Mouse (Mus musculus) heart, postnatal 10 days (tissue): Measurements from ENCODE around the gene Batf2. TPM values are rescaled to one million over a fixed set of nuclear protein-coding genes. Genes with fewer than 3 reads are reported as not detected.
A peak's percentile ranks its signal among the peaks of the same experiment; 100 is the strongest.

Experiments used
- DNase-seq, 2 experiments: peaks; one replicate each; pipeline ENCODE4 v3.0.0; 2021
- intact Hi-C: fragments of 180-260 bp; cut with DNase I; formaldehyde crosslinking; loops from one replicate; pipeline ENCODE4 v1.15.1; 2025
- total RNA-seq, 2 experiments: library from RNA; stranded (reverse); gene quantifications; 2 replicates each; pipeline ENCODE4 v1.2.3; 2021

Gene Batf2
- total RNA-seq = under 1 TPM; 0.31 to 0.32 TPM

DNA sequence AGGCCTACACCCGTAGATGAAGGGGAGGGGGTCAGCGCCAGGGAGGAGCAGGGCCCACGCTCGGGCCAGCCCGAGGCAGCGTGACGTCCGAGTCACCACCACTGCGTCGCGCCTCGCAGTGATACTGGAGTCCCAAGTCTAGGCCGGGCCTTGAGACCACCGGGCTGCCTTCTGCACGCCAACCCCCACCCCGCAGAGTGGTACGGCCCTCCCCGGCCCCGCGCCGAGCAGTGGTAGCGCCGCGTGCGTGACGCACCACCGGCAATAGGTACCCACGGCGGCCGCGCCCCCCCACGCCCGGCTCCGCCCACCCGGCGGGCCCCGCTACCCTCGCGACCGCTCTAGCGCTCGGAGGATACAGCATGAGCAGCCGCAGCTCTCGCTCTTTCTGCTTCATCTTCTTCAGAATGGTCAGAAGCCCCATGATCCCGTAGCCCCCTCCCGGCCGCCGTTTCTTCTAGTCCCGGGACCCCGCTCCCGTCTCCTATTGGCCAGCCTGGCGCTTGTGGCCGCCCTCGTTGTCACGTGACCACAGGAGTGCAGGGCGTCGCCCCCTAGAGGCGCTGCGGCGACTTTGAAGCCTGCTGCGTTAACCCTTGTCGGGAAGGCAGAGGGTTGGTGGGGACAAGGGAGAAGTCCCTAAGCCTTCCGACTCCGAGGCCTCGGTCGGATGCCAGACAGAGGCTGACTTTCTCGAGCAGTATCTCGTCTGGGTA is at the start of gene Batf2:
TSS of gene Batf2 (plus strand) at position 306 of the 716 bp plus-strand sequence.
- peak; percentile 94 to 95 for DNase-seq
- intact Hi-C loops = loop anchor here (1.0 to 5.0 kb wide), 2 partner anchors 94 to 191 kb away; partner anchors contain the start of genes Men1 and Ppp2r5b

DNA sequence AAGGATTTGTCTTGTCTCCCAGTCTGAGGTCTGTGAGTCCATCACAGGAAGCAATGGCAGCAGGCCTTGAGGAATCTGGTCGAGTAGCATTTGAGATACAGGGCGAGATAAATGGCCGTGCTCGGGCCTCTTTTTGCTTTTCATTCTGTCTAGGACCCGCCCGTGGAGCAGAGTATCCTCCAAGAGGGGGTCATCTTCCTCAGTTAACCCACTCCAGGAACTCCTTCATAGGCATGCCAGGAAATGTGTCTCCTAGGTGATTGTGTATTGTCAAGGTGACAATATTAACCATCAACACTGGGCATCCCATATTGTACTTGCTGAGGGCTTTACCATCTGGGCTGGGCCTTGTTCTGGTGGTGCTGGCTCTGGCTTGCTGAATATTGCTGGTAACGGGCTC is 46.7 kb upstream of the Batf2 start, which contains the start of gene AC131692.1:
TSS of gene AC131692.1 (plus strand) at position 301 of the 400 bp plus-strand sequence.
- DNase-seq = no peak
- intact Hi-C loops = no loop called here

DNA sequence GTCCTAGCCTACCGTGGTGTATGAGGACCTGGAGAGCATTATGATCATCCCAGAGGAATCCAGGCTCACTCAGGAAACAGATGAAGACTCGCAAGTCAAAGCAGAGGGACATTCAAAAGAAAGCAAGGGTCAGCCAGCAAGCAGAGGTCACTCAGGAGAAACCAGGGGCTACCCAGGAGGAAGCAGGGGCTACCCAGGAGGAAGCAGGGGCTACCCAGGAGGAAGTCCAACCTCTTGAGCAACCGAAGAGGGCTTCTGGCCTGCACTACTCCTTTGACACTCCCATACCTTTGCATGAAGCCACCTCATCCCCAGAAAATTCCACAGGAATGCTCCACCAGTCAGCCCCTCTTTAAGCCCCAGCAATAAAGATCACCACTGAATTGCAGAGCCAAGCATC is 42.9 kb upstream of the Batf2 start:
- no peak for DNase-seq
- intact Hi-C loops = no loop called here

DNA sequence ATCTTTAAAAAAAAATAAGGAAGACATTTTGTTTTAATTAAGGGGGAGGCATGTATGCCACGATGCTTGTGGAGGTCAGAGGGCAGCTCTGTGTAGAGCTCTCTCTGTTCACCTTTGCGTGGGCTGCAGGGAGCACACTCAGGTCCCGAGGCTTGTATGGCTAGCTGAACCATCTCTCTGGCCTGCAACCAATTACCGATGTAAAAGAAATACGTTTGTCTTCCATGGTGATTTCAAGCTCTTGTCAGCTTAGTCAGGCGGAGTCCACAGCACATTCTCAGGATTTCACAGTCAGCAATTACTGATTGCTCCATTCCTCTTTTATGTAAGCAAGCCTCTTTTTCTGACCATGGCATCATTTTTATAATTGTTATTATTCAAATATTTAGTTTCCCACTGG is 39.6 kb upstream of the Batf2 start:
- intact Hi-C loops = no loop called here
- no peak for DNase-seq

DNA sequence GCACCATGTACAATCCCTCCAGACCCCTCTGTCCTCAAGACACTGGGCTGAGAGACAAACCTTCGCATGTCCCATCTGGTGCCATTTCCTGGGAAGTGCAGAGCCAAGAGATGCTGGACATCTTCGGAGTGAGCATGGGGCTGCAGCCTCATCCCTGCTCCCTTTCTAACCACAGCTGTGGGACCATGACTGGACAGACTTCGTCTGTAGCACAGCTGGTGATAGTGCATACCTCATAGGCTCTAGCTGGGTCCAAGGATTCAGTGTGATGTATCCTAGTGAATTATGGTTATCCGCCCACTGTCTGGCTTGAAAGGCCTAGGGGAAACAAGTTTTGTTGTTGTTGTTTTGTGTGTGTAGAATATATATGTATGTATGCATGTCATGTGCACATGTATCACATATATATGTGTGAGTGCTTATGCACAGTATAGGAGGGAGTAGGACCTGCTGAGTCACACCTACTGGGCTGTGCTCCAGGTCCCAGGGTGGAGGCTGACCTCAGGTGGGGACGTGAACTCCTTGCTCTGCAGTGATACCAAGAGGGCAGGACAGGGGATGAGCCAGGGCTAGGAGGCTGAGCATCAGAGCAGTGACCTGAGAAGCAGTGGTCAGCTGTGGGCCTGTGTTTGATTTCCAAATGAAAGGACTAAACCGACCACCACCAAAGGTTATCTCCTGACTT is 38.5 kb upstream of the Batf2 start:
- peak in 1 of 2 experiments; percentile 24 for DNase-seq

DNA sequence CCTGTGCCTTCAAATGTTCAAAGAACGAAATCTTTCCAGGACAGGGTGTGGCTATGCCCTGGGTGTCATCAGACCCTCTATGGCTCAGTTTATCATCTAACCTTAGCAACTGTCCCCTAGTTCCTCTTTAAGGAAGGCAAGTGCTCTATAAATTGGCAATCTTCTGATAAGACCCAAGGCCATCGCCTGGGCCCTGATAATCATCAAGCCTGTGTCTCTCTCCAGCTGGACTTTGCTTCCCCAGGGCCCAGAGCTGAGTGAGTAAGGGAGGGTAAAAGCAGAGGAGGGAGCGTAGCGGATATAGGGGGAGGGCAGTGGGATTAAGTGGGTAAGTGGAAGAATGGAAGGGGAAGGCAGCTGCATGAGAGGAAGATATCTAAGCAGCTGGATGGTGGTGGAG is 36.3 kb upstream of the Batf2 start:
- intact Hi-C loops = no loop called here
- no peak for DNase-seq

More for the DNA sequence above, 38.5 kb upstream of the Batf2 start:
- intact Hi-C loops = no loop called here

DNA sequence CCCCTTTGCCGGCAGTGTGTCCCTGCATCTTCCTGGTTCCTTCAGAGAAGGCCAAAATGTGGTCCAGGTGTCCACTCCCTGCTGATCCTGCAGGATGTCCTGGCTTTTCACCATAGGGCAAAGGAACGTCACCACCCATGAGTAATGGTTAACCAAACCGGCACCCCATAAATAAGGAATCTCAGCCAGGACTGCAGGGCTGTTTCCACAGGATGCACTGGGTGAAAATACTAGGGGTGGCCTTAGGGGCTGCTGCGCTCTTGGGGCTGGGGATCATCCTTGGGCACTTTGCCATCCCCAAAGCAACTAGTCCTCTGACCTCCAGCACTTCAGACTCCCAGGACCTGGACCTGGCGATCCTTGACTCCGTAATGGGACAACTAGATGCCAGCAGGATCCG is 35.2 kb upstream of the Batf2 start, which contains the start of gene Naaladl1:
TSS of gene Naaladl1 (plus strand) at position 197 of the 400 bp plus-strand sequence.
- DNase-seq = no peak
- intact Hi-C loops = no loop called here

DNA sequence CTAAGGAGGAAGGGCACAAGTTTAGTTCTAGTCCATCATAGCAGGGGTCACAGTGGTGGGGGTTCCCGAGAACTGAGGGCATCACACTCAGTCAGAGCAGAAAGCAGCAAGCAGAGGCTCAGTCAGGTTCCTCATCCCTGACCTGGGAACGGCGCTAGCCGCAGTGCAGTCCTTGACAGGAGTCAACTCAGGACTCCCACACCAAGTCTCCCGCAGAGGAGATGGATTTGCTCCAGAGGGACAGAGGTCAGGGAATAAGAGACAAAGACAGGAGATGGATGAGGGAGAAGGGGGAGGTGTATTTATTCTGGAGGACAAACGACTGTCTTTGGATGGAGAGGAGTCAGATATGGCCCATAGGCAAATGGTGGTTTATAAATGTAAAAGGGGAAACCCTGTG is 27.7 kb upstream of the Batf2 start:
- intact Hi-C loops = no loop called here
- DNase-seq = no peak

DNA sequence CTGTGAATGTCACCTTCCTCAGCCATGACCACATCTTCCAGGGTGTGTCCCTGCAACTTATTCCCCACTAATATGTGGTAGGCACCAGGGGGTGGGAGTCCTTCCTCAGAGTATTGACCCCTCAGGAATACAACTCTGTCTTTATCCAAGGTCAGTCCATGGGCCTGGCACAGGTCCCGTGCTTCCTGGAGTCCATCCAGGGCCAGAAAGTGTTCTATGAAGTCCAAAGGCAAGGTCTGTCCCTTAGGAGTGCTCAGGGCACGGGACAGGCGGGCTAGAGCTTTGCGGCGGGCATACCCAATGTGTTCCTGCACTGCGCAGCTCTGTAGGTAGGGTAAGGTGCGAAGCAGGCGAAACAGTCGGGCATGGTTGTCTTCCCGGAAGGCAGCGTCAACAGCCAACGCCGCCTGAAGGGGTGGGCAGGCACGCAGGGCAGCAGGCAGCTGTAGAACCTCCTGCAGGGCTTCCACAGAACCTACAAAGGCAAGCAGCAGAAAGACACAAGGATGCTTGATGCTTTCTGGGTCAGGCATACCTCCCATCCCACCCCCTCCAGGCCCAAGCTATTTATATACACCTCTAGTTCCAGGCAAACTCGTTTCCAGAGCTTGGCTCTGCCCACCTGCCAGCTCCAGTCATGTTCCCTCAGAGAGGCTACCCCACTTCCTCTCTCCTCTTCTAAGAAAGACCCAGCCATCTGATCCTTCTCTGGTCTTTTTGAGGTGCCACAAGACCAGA is 24.5 kb upstream of the Batf2 start:
- intact Hi-C loops = no loop called here
- DNase-seq = peak; percentile 34 to 37

DNA sequence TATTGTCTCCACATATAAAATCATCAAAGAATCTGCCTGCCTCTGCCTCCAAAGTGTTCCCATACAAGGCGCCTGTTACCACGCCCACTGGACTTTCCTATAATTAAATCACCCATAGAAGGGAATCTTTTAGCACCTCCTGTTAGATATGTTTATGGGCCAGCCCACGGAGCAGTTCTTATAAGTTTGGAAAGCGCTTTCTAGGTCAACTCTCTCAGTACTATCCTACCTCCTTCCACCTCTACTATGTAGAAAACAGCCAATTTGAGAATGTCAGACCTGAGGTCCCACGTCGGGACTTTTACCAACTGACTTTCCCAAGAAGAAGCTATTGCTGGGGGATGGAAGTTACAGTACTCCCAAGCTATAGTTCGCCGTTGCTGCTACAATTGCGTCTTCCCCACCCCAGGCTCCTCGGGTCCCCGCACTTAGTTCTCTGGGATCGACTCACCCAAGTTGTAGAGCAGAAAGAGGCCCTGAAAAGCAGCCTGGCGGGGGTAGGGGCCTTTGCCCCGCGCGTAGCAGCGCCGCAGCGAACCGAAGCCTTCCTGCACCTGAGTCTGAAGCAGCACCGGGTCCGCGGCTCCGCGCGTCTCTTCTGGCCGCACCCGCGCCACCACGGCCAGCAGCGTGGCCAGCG is 23.3 kb upstream of the Batf2 start:
- intact Hi-C loops = no loop called here
- DNase-seq = no peak

DNA sequence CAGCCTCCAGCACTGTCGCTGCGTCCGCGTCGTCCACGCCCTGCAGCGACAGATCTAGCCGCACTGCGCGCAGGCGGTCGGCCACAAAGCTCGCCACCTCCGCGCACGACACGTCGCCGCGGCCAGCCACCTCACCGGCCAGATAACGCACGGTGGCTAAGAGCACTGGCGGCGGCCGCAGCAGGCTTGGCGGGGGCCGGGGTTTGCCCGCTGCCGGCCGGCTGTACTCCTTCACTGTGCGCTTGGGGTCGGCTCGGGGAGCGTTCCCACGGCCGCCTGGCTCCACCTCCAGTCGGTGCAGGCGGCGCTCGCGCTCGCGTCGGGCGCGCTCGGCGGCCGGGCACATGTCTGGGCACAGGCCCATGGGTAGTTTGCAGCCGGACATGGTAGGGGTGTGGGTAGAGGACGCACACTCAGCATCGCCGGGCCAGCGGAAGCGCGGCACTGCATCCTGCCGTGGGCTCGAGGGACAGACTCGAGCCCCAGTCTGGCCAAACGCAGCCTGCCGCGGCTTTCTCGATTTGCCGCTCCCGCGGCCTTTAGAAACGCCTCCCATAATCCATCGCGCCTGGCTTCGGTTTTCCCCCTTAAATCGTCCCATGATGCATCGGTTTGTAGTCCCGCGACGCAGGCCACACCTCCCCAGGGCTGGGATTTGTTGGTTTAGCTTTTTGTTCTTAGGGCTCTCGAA is 22.7 kb upstream of the Batf2 start, which contains the start of gene Sac3d1:
TSS of gene Sac3d1 (minus strand) at position 665 of the 691 bp plus-strand sequence.
- DNase-seq = peak; percentile 93
- intact Hi-C loops = loop anchor here (2.0 kb wide), 1 partner anchor 33 kb away; the partner anchor contains the start of genes Cdca5 and Zfpl1

DNA sequence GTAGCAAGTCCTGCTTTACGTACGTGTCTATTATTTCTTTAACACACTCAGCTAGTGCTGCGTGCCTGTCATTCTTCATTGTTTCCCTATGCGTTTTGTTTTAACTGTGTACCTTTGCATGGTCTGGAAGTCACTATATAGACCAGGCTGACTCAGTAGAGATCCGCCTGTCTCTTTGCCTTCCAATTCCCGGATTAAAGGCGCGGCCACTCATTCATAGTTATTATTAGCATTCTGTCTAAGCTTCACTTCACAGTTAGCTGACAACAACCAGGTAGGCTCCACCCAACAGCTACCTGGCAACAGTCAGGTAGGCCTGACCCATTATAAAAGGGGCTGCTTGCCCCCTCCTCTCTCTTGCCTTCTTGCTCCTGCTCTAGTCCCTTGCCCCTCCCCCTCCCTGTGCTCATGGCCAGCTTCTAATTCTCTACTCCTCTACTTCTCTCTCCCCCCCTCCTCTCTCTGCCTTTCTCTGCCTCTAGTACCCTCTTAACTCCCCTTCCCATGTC is 22.1 kb upstream of the Batf2 start:
- intact Hi-C loops = loop anchor here (2.0 kb wide), 1 partner anchor 34 kb away; the partner anchor contains the start of genes Cdca5 and Zfpl1
- no peak for DNase-seq

DNA sequence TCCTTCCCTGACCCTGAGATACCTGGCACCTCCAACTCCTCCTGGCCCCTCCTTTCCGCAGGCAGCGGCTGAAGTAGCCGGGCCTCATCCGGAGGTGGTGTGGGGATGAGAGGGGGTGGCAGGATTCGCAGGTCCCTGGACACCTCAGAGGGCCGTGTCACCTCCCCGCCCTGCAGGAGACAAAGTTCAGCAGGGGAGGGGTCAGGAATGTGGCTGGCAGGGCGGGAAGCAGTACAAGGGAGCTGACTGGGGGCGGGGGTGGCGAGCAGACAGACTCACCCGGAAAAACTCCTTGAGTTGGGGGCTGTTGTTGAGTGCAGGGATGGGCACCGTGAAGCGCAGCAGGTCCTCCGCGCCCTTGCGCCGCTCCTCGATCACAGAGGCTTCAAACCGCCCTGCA is 19.0 kb upstream of the Batf2 start:
- intact Hi-C loops = loop anchor here (1.0 to 5.0 kb wide), 2 partner anchors 156 to 219 kb away; no protein-coding TSS in a partner anchor
- no peak for DNase-seq

DNA sequence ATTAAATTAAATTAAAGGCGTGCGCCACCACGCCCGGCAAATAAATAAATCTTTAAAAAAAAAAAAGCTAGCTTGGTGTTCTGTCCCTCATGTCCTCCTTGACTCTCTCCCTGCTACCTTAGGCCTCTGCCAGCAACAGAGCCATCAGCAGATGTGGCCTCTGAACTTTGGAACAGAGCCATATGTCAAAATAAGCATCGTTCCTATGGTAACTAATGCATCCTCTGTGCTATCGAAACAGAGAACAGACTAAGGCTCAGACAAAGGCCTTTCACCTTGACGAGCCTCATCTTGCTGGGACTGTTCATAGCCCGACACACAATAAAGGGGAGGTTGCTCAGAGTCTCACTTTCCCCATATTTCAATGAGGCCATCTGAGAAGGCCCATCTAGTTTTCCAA is 17.5 kb upstream of the Batf2 start:
- intact Hi-C loops = loop anchor here (5.0 kb wide), 1 partner anchor 221 kb away; no protein-coding TSS in a partner anchor

DNA sequence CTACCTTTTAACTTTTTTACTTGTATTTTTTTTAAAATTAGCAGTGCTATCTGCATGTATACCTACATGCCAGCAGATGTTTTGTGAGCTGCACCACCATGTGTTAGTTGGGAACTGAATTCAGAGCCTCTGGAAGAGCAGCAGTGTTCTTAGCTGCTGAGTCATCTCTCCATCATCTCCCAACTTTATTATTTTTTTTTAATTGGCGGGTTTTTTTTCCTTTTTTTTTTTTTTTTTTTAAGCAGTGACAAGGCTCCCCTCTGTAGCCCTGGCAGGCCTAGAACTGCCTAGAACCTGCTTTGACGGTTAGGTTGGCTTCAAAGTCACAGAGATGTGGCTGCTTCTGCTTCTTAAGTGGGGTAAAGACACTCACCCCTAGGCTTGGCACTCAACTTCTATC is 15.9 kb upstream of the Batf2 start:
- no peak for DNase-seq
- intact Hi-C loops = loop anchor here (5.0 kb wide), 2 partner anchors 78 to 223 kb away; partner anchors contain the start of gene Syvn1

More for the DNA sequence above, 17.5 kb upstream of the Batf2 start:
- no peak for DNase-seq

DNA sequence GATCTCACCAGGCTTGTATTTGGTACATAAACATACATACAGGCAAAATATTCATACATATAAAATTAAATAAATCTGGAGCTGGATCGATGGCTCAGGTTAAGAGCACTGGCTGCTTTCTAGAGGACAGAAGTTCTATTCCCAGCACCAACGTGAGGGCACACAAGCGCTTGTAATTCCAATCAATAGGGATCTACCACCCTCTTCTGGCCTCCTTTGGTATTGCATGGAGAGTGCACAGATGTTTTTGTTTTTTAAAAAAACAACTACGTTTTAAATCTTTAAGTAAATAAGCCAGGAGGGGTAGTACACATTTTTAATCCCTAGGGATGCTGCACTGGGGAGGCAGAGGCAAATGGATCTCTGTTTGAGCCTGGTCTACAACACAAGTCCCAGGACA is 14.5 kb upstream of the Batf2 start:
- intact Hi-C loops = loop anchor here (2.0 to 5.0 kb wide), 2 partner anchors 79 to 161 kb away; partner anchors contain the start of genes Pola2 and Syvn1

DNA sequence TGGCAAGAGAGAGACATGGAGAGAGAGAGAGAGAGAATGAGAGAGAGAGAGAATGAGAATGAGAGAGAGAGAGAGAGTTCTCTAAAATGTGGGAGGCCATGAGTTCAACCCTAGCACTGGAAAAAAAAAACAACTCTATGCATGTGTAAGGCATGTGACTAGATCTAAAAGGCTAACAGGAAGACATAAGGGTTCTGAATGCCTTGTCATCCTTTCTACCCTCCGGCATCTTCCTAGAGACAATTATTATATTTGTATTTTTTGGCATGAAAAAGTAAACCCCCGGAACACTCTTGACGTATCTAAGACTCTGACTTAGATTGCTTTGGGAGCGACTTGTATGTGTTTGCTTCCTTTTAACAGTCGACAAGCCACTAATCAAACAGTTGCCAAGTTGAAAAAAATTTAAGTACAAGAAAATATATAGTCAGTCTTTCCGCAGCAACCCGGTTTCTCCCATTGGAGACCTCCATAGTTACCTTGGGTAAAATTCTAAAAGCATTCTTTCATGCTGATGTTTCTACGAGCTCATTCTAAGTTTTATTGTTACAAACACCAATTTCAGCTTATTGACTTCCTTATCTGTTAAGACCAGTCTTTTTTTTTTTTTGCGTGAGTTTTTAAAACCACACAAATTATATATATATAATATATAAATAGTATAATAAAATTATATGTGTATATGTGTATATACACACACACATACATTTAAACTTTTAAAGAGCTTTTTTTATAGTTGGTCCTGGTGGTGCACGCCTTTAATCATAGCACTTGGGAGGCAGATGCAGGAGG is 13.8 kb upstream of the Batf2 start:
- intact Hi-C loops = loop anchor here (2.0 to 5.0 kb wide), 2 partner anchors 80 to 162 kb away; partner anchors contain the start of genes Pola2 and Syvn1
- no peak for DNase-seq

More for the DNA sequence above, 14.5 kb upstream of the Batf2 start:
- DNase-seq = peak; percentile 46 to 77

DNA sequence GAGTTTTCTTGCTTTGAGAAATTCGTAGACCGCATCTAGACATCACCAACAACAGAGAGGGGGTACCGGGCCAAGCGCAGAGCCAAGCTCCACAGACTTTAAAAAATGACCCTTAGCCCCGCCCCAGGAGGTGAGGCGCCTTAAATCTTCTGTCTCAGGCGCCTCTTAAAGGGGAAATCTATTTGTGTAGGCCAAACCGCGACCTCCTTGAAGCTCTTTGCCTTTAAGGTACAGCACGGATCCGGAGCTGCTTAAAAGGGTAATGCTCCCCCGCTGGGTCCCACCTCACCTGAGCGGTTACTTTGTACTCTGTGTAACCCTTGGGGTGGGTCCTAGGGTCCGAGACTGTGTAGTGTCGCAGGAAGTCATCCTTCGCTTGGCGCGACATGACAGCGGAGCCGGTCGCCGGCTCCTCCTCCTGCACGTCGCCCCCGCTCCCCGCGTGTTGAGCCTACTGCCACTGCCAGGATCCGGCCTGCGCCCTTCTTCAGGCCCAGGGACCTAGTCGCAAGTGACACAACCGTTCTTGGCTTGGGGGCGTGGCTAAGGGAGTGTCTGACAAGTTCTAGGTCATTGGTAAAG is 12.9 kb upstream of the Batf2 start, which contains the start of gene Snx15:
TSS of gene Snx15 (minus strand) at position 545 of the 582 bp plus-strand sequence.
- intact Hi-C loops = loop anchor here (2.0 to 5.0 kb wide), 2 partner anchors 81 to 163 kb away; partner anchors contain the start of genes Pola2 and Syvn1
- peak; percentile 96 for DNase-seq
